Mouse (Mus musculus) central nervous system, embryonic 11.5 days (tissue): ENCODE measurements around the gene Usp24. TPM values are rescaled to one million over a fixed set of nuclear protein-coding genes. Genes with fewer than 3 reads are reported as not detected.

Source experiments
- polyA plus RNA-seq: library from polyadenylated mRNA; depleted of rRNA; stranded (reverse); fragments of >200 nt; gene quantifications from 2 replicates; pipeline ENCODE4 v1.2.3, GENCODE M21; 2012; rRNA removed

The Usp24 gene
- polyA plus RNA-seq, result 12.3 and 16.1 TPM in 2 replicates

GRCm38 (mm10) chr4:106315921-106316350, at the start of gene Usp24:
Usp24 (plus strand) TSS chr4:106316213.

Other genes with a start within 250 kb of the Usp24 start
- 4.3 and 4.6 TPM in 2 replicates for gene Pcsk9, start 148.1 kb downstream of the Usp24 start, polyA plus RNA-seq
- gene Bsnd, start 176.1 kb downstream of the Usp24 start, polyA plus RNA-seq, result not detected in 2 replicates
- gene Dhcr24, start 244.8 kb downstream of the Usp24 start, polyA plus RNA-seq, result 78.7 and 91.7 TPM in 2 replicates